Mouse (Mus musculus): ENCODE results near the gene P2rx6. TPM values are rescaled to one million over a fixed set of nuclear protein-coding genes. Genes with fewer than 3 reads are reported as not detected.
"Not testable (repeated sequence)": the region's sequence is repeated elsewhere in the genome, so short reads cannot be mapped to it uniquely, and the experiment has no call there.

The P2rx6 gene
- total RNA-seq (2021): 1 to 10 TPM in 1 of 2 experiments, under 1 TPM in 1; 0.73 to 1.4 TPM

- peak; percentile 33 to 56 for DNase-seq
- intact Hi-C loops (cut with DNase I): no loop called here
Measured at GRCm38 (mm10) chr16:17561751-17562208, at the start of gene P2rx6. TSS of gene P2rx6 (plus strand) at chr16:17561885.

DNA sequence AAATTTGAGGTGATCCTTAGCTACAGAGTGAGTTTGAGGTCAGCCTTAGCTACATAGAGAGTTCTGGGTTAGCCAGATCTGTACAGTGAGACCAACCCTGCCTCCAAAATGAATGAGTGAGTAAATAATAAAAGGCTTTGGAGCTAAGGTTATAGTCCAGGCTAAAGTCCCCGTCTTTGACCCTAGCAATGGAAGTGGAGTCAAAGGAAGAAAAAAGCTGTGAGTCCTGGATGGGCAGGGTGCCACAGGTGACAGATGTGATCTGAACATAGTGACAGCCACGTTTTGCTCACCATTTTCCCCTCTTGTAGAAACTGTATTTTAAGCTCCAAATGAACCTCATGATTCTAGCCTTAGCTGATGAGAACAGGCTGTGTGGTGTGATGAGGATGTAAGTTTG, 42.8 kb upstream of the P2rx6 start:
- intact Hi-C loops (cut with DNase I): no loop called here
- DNase-seq: no peak

DNA sequence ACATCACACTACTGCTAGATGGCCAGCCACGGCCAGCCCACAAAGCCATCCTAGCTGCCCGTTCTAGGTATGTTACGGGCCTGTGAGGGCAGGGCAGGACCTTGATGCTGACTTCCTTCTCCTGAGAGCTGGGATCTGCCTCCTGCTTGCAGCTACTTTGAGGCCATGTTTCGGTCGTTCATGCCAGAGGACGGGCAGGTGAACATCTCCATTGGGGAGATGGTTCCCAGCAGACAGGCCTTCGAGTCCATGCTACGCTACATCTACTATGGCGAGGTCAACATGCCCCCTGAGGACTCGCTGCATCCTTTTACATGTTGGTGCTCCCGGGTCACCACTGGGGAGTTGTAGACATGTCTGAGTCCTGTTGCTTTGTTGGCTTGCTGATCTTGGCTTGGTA, 37.5 kb upstream of the P2rx6 start:
- intact Hi-C loops (cut with DNase I): no loop called here
- no peak for DNase-seq

- intact Hi-C loops (cut with DNase I): no loop called here
- DNase-seq: no peak
Measured at GRCm38 (mm10) chr16:17525524-17525923, 36.2 kb upstream of the P2rx6 start.

- intact Hi-C loops (cut with DNase I): no loop called here
- DNase-seq: no peak
Measured at GRCm38 (mm10) chr16:17526223-17526622, 35.5 kb upstream of the P2rx6 start.

DNA sequence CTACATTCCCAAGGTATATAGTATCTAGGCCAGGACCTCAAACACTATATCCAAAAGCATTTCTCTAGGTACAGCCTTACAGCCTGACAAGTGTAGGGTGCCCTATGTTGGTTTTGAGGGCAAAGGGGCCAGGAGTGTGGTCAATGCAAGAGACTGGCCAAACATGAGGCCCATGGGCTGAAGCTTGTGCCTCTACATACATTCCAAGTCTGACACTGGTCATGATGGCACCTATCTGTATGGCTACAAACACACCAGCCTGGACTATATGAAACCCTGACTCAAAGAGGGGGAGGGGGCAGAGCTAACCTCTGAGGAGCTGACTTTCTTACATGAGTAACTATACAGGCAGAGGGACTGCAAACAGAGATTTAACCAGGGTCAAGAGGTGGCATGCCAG, 34.1 kb upstream of the P2rx6 start:
- intact Hi-C loops (cut with DNase I): no loop called here

GRCm38 (mm10) chr16:17528276-17528675, 33.4 kb upstream of the P2rx6 start:
- intact Hi-C loops (cut with DNase I): no loop called here
- no peak for DNase-seq

More for the DNA sequence above, 34.1 kb upstream of the P2rx6 start:
- DNase-seq: no peak

DNA sequence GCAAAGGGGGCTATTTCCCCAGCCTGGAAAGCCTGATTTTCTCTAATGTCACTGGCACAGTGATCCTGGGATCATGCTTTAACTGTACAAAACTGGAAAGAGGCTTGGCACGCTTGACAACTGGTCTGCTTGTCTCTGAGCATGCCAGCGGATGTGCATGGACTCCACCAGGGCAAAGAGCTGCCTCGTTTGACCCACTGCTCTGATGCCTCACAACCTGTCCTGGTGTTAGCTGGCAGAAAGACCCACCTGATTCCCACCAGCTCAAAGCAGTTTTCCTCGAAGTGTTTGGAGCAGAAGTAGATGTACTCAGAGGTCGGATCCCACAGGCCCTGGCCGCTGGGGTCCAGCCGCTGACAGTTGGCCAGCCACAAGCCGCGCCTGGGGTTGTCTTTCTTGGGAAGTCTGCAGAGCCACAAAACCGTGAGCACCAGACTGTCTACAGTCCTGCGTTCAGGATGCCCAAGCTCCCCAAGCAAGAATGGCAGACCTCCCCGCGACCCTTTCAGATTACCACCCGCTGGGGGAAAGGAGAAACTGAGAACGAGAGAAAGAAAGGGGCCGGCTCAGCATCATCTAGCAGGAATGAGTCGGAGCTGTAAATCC, 31.6 kb upstream of the P2rx6 start:
- intact Hi-C loops (cut with DNase I): loop anchor here (2.0 kb wide), 2 partner anchors 21 to 125 kb away; partner anchors contain the start of genes Lztr1 and Snap29
- DNase-seq: no peak

GRCm38 (mm10) chr16:17530640-17531288, 30.9 kb upstream of the P2rx6 start, which contains the start of gene Thap7:
TSS of gene Thap7 (minus strand) at chr16:17531136.
- DNase-seq: peak; percentile 97 to 98
- intact Hi-C loops (cut with DNase I): loop anchor here (2.0 kb wide), 2 partner anchors 22 to 126 kb away; partner anchors contain the start of genes Lztr1 and Snap29

GRCm38 (mm10) chr16:17532271-17532670, 29.4 kb upstream of the P2rx6 start:
- intact Hi-C loops (cut with DNase I): no loop called here

GRCm38 (mm10) chr16:17532676-17533329, 28.9 kb upstream of the P2rx6 start:
- DNase-seq: no peak
- intact Hi-C loops (cut with DNase I): no loop called here

More at GRCm38 (mm10) chr16:17532271-17532670, 29.4 kb upstream of the P2rx6 start:
- no peak for DNase-seq

DNA sequence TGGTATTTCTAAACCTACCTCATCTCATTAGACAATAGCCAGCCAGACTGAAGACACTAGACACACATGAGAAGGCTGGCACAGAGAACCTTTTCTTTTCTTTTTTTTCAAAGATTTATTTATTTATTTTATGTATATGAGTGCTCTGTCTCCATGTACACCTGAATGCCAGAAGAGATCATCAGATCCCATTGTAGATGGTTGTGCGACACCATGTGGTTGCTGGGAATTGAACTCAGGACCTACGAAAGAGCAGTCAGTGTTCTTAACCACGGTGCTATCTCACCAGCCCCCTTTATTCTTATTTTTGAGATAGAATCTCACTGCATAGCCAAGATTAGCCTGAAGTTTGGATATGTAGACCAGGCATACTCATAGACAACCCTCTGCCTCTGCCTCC, 25.1 kb upstream of the P2rx6 start:
- DNase-seq: no peak
- intact Hi-C loops (cut with DNase I): no loop called here

DNA sequence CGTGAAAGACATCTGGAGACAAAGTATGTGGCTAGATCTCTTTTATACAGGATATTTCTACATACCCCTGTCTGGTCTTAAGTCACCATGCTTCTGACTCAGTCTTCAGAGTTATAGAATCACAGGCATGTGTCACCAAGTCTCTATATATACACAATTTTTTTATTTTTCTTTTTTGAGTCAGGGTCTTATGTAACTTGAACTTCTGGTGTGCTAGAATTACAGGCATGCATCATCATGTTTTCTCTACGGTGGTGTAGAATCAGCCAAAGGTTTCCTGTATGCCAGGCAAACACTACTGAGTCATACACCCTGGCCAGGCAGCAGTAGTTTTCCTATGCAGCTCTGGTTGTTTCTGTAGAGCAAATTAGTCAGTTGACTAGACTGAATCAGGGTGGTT, 19.1 kb upstream of the P2rx6 start:
- no peak for DNase-seq
- intact Hi-C loops (cut with DNase I): no loop called here

DNA sequence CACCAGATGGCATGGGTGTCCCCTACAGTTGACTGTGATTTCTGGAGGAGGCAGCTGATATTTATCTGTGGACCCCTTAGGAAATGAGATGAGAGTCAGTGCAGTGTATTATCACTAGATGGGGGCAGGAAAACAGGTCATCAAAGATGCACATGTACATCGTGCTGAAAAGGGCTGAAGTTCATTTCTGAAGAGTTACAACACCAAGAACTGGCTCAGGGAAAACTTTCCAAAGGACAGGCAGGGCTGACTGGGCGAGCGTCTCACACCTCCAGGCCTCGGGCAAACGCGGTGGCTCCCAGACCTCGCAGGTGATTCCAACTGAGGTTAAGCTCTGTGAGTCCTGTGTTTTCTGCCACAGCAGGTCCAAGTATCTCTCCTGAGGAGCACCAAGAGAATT, 8.8 kb upstream of the P2rx6 start:
- intact Hi-C loops (cut with DNase I): loop anchor here (10.0 kb wide), 1 partner anchor 172 kb away; no protein-coding TSS in a partner anchor
- no peak for DNase-seq

DNA sequence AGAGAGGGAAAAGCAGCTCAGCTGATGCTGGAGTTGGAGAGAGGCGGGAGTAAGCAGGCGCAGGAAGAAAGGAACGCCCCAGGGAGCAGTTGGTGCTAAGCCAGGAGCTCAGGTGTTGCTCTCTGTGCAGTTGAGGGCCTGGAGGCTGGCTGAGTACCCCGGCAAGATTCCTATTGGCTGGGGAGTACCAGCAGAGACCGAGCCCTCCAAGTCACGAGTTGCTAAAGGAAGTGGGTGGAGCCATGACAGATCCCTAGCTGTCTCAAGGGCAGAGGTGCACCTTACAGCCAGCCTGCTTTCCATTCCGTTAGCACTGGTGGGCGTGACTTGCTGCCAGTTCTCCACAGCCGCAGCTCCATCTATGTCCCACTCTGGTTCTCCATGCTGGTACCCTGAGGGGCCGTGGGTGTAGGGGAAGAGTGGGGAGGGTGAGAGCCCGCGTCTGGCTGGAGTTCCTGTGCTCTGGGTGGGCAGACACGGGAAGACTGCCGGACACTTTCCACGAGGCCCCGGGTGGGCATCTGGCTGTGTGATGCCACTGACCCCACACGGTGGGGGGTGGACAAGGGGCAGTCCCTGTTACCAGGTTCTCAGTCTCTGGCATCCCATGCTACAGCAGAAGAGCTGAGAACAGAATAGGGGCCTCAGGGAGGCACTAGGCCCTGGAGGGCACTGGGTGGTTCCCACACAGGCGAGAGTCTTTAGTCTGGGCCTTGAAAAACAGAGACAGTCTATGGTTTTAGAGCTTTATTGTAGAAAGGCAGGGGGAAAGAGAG, 7.6 kb upstream of the P2rx6 start:
- no peak for DNase-seq
- intact Hi-C loops (cut with DNase I): loop anchor here (10.0 kb wide), 1 partner anchor 171 kb away; no protein-coding TSS in a partner anchor

DNA sequence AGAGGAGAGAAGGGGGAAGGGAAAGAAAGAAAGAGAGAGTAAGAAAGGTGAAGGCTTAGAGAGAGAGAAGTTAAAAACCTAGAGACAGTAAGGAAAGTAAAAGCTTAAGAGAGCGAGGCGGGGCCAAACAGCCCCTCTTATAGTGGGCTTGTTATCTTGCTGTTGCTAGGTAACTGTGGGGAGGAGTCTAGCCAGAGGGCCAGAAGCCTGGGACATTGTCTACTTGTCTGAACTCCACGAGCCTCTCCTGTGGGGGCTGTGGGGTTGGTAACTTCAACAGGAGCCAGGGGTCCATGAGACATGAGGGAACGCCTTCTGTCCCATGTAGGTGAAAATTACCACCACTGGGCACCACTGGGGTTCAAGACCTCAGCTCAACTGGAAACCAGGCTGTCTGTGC, 7.0 kb upstream of the P2rx6 start:
- intact Hi-C loops (cut with DNase I): loop anchor here (5.0 to 10.0 kb wide), 2 partner anchors 170 to 258 kb away; no protein-coding TSS in a partner anchor
- not testable (repeated sequence) for DNase-seq

DNA sequence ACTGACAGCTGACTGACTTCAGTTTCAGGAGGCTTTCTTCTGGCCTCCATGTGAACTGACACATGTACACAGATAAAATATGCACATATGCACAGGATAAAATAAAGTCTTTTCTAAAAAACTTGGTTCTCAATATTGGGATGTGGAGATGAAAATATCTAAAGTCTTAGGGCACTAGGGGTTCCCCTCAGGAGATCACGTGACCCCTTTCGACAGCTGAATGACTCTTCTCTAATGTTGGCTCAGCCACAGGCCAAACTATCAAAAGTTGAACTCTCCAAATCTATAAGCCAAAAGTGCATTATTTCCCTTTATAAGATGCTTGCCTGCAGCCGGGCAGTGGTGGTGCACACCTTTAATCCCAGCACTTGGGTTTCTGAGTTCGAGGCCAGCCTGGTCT, 5.5 kb upstream of the P2rx6 start:
- no peak for DNase-seq

GRCm38 (mm10) chr16:17556907-17557306, 4.8 kb upstream of the P2rx6 start:
- intact Hi-C loops (cut with DNase I): loop anchor here (5.0 to 10.0 kb wide), 2 partner anchors 168 to 255 kb away; no protein-coding TSS in a partner anchor
- DNase-seq: no peak

More for the DNA sequence above, 5.5 kb upstream of the P2rx6 start:
- intact Hi-C loops (cut with DNase I): loop anchor here (5.0 to 10.0 kb wide), 2 partner anchors 169 to 256 kb away; no protein-coding TSS in a partner anchor

- intact Hi-C loops (cut with DNase I): loop anchor here (2.0 to 10.0 kb wide), 3 partner anchors 59 to 254 kb away; no protein-coding TSS in a partner anchor
- peak; percentile 73 to 75 for DNase-seq
Measured at GRCm38 (mm10) chr16:17557947-17558480, 3.7 kb upstream of the P2rx6 start.

GRCm38 (mm10) chr16:17558811-17559210, 2.9 kb upstream of the P2rx6 start:
- intact Hi-C loops (cut with DNase I): loop anchor here (2.0 to 10.0 kb wide), 3 partner anchors 58 to 253 kb away; no protein-coding TSS in a partner anchor
- no peak for DNase-seq

All from heart, postnatal 36 days (tissue).